Mouse (Mus musculus): Measurements from ENCODE around the gene Ambra1. TPM values are rescaled to one million over a fixed set of nuclear protein-coding genes. Genes with fewer than 3 reads are reported as not detected.
A peak's percentile ranks its signal among the peaks of the same experiment; 100 is the strongest.

The Ambra1 gene
- total and polyA plus RNA-seq, 3 experiments = 15.8 to 27.1 (median 21.9) TPM

DNA sequence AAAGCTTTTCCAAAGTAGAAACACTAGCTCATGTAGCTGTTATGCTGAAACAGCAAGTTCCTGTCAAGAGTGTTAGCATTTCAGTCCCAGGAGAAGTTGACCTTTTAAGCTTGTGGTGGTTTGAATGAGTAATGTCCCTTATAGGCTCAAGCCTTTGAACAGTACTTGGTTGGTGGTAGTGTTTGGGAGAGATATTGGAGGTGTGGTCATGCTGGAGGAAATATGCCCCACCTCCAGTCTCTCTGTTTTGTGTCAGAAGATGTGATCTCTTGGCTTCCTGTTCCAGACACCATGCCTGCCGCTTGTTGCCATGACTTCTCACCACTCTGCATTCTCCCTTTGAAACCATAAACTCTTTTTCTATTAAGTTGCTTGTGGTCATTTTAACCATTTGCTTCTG is 105.1 kb downstream of the Ambra1 start:
- no peak overlapping the region for H3K9ac ChIP-seq (ENCODE audit: insufficient read depth, low read depth)
- in situ Hi-C loops (cut with MboI; ENCODE audit: low pct_ligation_motif_present, low pct_unique_long_range_greater_than_20kb, low sequenced_read_pairs) = no loop called here
- H3K79me2 ChIP-seq (replicated peaks; ENCODE audit: control insufficient read depth, extremely low read depth, insufficient read depth, poor library complexity, severe bottlenecking) = no peaks in the 10 kb centered on the region
- H3K27ac ChIP-seq (ENCODE audit: insufficient read depth, low read depth) = no peak overlapping the region
- H3K4me1 ChIP-seq (ENCODE audit: control insufficient read depth in 1 of 2, insufficient read depth in 2 of 2) = peaks cover 0 to 14% of the 10 kb centered on the region in 2 experiments; a peak in 1 of 4 replicates
- DNase-seq (ENCODE audit: extremely low read depth) = peak; percentile 15
- no peaks in the 10 kb centered on the region for H3K9me3 ChIP-seq (replicated peaks; ENCODE audit: low read length)
- H3K4me3 ChIP-seq (replicated peaks in 1 of 3; ENCODE audit: low read depth in 2 of 3, low read length in 2 of 3, poor library complexity in 1 of 3) = no peak overlapping the region
- no peaks in the 10 kb centered on the region for H3K27me3 ChIP-seq (replicated peaks)
- H3K36me3 ChIP-seq (replicated peaks in 1 of 2; ENCODE audit: control insufficient read depth in 1 of 2, insufficient read depth in 1 of 2, low read length in 1 of 2) = peaks cover 0 to 21% of the 10 kb centered on the region in 2 experiments
- no peak overlapping the region for H3K4me2 ChIP-seq (ENCODE audit: insufficient read depth, low read depth, poor library complexity, severe bottlenecking)
- TF ChIP-seq UBTF (IDR thresholded peaks at IDR 0.05; ENCODE audit: low read depth, low read length) = no peak
- TF ChIP-seq JUND (conservative IDR thresholded peaks at IDR 0.05; ENCODE audit: low read depth, low read length) = no peak
- no peak for TF ChIP-seq USF1 (IDR thresholded peaks at IDR 0.05; ENCODE audit: low read depth, low read length)
- dilution Hi-C loops (cut with MboI; ENCODE audit: extremely low pct_ligation_motif_present, extremely low pct_unique_long_range_greater_than_20kb, low sequenced_read_pairs) = no loop called here

DNA sequence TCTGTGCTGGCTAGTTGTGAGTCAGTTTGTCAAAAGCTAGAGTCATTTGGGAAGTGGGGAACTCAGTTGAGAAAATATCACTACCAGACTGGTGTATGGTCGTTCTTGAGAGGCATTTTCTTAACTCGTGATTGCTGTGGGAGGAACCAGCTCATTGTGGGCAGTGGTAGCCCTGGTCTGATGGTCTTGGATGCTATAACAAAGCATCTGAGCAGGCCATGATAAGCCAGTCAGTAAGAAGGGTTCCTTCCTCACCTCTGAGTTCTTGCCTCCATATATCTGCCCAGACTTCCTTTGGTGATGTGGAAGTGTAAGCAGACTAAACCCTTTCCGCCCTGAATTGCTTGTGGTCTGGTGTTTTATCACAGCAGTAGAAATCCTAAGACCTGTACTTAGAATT is 105.7 kb downstream of the Ambra1 start:
- H3K4me3 ChIP-seq (replicated peaks in 1 of 3; ENCODE audit: low read depth in 2 of 3, low read length in 2 of 3, poor library complexity in 1 of 3) = no peak overlapping the region
- H3K27me3 ChIP-seq (replicated peaks) = no peaks in the 10 kb centered on the region
- no peak for DNase-seq (ENCODE audit: extremely low read depth)
- H3K36me3 ChIP-seq (replicated peaks in 1 of 2; ENCODE audit: control insufficient read depth in 1 of 2, insufficient read depth in 1 of 2, low read length in 1 of 2) = peaks cover 0 to 24% of the 10 kb centered on the region in 2 experiments
- H3K9ac ChIP-seq (ENCODE audit: insufficient read depth, low read depth) = no peak overlapping the region
- H3K27ac ChIP-seq (ENCODE audit: insufficient read depth, low read depth) = no peak overlapping the region
- H3K4me1 ChIP-seq (ENCODE audit: control insufficient read depth in 1 of 2, insufficient read depth in 2 of 2) = peaks cover 0 to 14% of the 10 kb centered on the region in 2 experiments; a peak in 1 of 4 replicates
- dilution Hi-C loops (cut with MboI; ENCODE audit: extremely low pct_ligation_motif_present, extremely low pct_unique_long_range_greater_than_20kb, low sequenced_read_pairs) = no loop called here
- no peaks in the 10 kb centered on the region for H3K9me3 ChIP-seq (replicated peaks; ENCODE audit: low read length)
- in situ Hi-C loops (cut with MboI; ENCODE audit: low pct_ligation_motif_present, low pct_unique_long_range_greater_than_20kb, low sequenced_read_pairs) = no loop called here
- H3K4me2 ChIP-seq (ENCODE audit: insufficient read depth, low read depth, poor library complexity, severe bottlenecking) = no peak overlapping the region
- no peaks in the 10 kb centered on the region for H3K79me2 ChIP-seq (replicated peaks; ENCODE audit: control insufficient read depth, extremely low read depth, insufficient read depth, poor library complexity, severe bottlenecking)
- TF ChIP-seq UBTF (IDR thresholded peaks at IDR 0.05; ENCODE audit: low read depth, low read length) (no peak), KAT2A (IDR thresholded peaks at IDR 0.05; ENCODE audit: insufficient replicate concordance, low read length) (no peak), ZKSCAN1 (IDR thresholded peaks at IDR 0.05; ENCODE audit: borderline replicate concordance, low read depth, low read length) (no peak), TCF12 (IDR thresholded peaks at IDR 0.05; ENCODE audit: low read depth, low read length) (no peak), NRF1 (IDR thresholded peaks at IDR 0.05; ENCODE audit: low read depth, low read length) (no peak), EP300 (IDR thresholded peaks at IDR 0.05; ENCODE audit: low read length) (no peak), JUND (conservative IDR thresholded peaks at IDR 0.05; ENCODE audit: low read depth, low read length) (no peak), TBP (conservative IDR thresholded peaks at IDR 0.05; ENCODE audit: low read depth, low read length) (no peak), CHD1 (IDR thresholded peaks at IDR 0.05; ENCODE audit: low read depth, low read length) (no peak), SMC3 (IDR thresholded peaks at IDR 0.05; ENCODE audit: low read depth, low read length) (no peak), ZNF384 (IDR thresholded peaks at IDR 0.05; ENCODE audit: low read depth, low read length) (no peak), POLR2A (IDR thresholded peaks at IDR 0.05; ENCODE audit: low read depth, low read length) (no peak), ELF1 (IDR thresholded peaks at IDR 0.05; ENCODE audit: low read depth, low read length) (no peak), ZMIZ1 (IDR thresholded peaks at IDR 0.05; ENCODE audit: low read depth, low read length) (no peak), MXI1 (IDR thresholded peaks at IDR 0.05; ENCODE audit: low read depth, low read length) (no peak), JUN (IDR thresholded peaks at IDR 0.05; ENCODE audit: insufficient read depth, low read depth, low read length) (no peak)
